Mouse (Mus musculus) MEL (cell line): ENCODE results near the gene Cdh22. TPM values are rescaled to one million over a fixed set of nuclear protein-coding genes. Genes with fewer than 3 reads are reported as not detected.

ENCODE experiments used
- DNase-seq: peaks from one replicate; pipeline ENCODE4 v3.0.0; 2011; ENCODE audit warnings: low read depth, low spot score
- H3K27ac ChIP-seq: 2 replicates; pipeline ENCODE4 v1.5.1; 2012; ENCODE audit warnings: low read depth, mild to moderate bottlenecking, control low read depth, low read length, moderate library complexity; ENCODE audit not compliant: control insufficient read depth
- H3K27me3 ChIP-seq, 2 experiments: fragments of 150-350 bp in 1 of 2; sonication (generic) in 1 of 2; 2 replicates each; pipeline ENCODE4 v1.6.1; 2012; ENCODE audit warnings: low read length in 2 of 2, mild to moderate bottlenecking in 2 of 2, improper control_type of control experiment in 1 of 2, moderate library complexity in 1 of 2; ENCODE audit not compliant: insufficient read depth in 2 of 2, control insufficient read depth in 1 of 2
- H3K36me3 ChIP-seq, 2 experiments: 2 replicates each; pipeline ENCODE4 v1.6.1; 2012 to 2014; ENCODE audit warnings: low read length in 2 of 2, improper control_type of control experiment in 1 of 2, inconsistent platforms in 1 of 2, mild to moderate bottlenecking in 1 of 2; ENCODE audit not compliant: insufficient read depth in 2 of 2, control insufficient read depth in 1 of 2
- H3K4me1 ChIP-seq, 2 experiments: fragments of 150-350 bp in 1 of 2; sonication (generic) in 1 of 2; 2 replicates each; pipeline ENCODE4 v1.6.1; 2012; ENCODE audit warnings: low read length in 2 of 2, improper control_type of control experiment in 1 of 2, mild to moderate bottlenecking in 1 of 2; ENCODE audit not compliant: insufficient read depth in 2 of 2, control insufficient read depth in 1 of 2
- H3K4me3 ChIP-seq, 2 experiments: fragments of 150-350 bp in 1 of 2; sonication (generic) in 1 of 2; 2 replicates each; pipeline ENCODE4 v1.5.1; 2012; ENCODE audit warnings: low read depth in 2 of 2, low read length in 2 of 2, mild to moderate bottlenecking in 2 of 2, moderate library complexity in 2 of 2, control low read depth in 1 of 2, improper control_type of control experiment in 1 of 2; ENCODE audit not compliant: control insufficient read depth in 1 of 2, insufficient read depth in 1 of 2
- H3K79me2 ChIP-seq: 2 replicates; pipeline ENCODE4 v1.6.1; 2012; ENCODE audit warnings: mild to moderate bottlenecking, low read length, moderate library complexity; ENCODE audit not compliant: control insufficient read depth, poor library complexity, insufficient read depth
- H3K9ac ChIP-seq: 2 replicates; pipeline ENCODE4 v1.6.1; 2012; ENCODE audit warnings: low read depth, mild to moderate bottlenecking, control low read depth, low read length, moderate library complexity; ENCODE audit not compliant: control insufficient read depth, poor library complexity, severe bottlenecking
- H3K9me3 ChIP-seq: fragments of 150-350 bp; sonication (generic); replicated peaks from 2 replicates; pipeline ENCODE4 v1.6.1; 2012; ENCODE audit warnings: mild to moderate bottlenecking, low read length, improper control_type of control experiment, moderate library complexity; ENCODE audit not compliant: insufficient read depth
- BHLHE40 ChIP-seq: IDR thresholded peaks from 2 replicates; pipeline ENCODE4 v1.6.1; 2012; ENCODE audit warnings: low read depth, mild to moderate bottlenecking, inconsistent platforms, low read length, improper control_type of control experiment, borderline replicate concordance
- EP300 ChIP-seq, 2 experiments: IDR thresholded peaks; 2 replicates each; pipeline ENCODE4 v1.6.1; 2011; ENCODE audit warnings: improper control_type of control experiment in 2 of 2, low read length in 2 of 2, low read depth in 1 of 2, mild to moderate bottlenecking in 1 of 2
- ETS1 ChIP-seq: IDR thresholded peaks from 2 replicates; pipeline ENCODE4 v1.6.1; 2012; ENCODE audit warnings: low read depth, mild to moderate bottlenecking, inconsistent platforms, low read length, improper control_type of control experiment, moderate library complexity
- GABPA ChIP-seq: IDR thresholded peaks from 2 replicates; pipeline ENCODE4 v1.6.1; 2012; ENCODE audit warnings: low read depth, mild to moderate bottlenecking, inconsistent platforms, low read length, improper control_type of control experiment, moderate library complexity
- GATA1 ChIP-seq: IDR thresholded peaks from 2 replicates; pipeline ENCODE4 v1.6.1; 2011; ENCODE audit warnings: low read depth, low read length, improper control_type of control experiment
- HCFC1 ChIP-seq: IDR thresholded peaks from 2 replicates; pipeline ENCODE4 v1.6.1; 2012; ENCODE audit warnings: low read depth, mild to moderate bottlenecking, inconsistent platforms, low read length, improper control_type of control experiment, moderate library complexity
- MAZ ChIP-seq: IDR thresholded peaks from 2 replicates; pipeline ENCODE4 v1.6.1; 2012; ENCODE audit warnings: low read depth, mild to moderate bottlenecking, inconsistent platforms, low read length, improper control_type of control experiment
- MXI1 ChIP-seq: IDR thresholded peaks from 2 replicates; pipeline ENCODE4 v1.6.1; 2011; ENCODE audit warnings: mild to moderate bottlenecking, low read depth, low read length, improper control_type of control experiment
- MYB ChIP-seq: IDR thresholded peaks from 2 replicates; pipeline ENCODE4 v1.6.1; 2011; ENCODE audit warnings: mild to moderate bottlenecking, low read depth, low read length, improper control_type of control experiment
- MYC ChIP-seq: IDR thresholded peaks from 2 replicates; pipeline ENCODE4 v1.6.1; 2011; ENCODE audit warnings: low read depth, mild to moderate bottlenecking, low read length, improper control_type of control experiment, moderate library complexity
- NELFE ChIP-seq: IDR thresholded peaks from 2 replicates; pipeline ENCODE4 v1.6.1; 2011; ENCODE audit warnings: low read depth, low read length, improper control_type of control experiment
- POLR2A ChIP-seq, 2 experiments: IDR thresholded peaks; 2 replicates each; pipeline ENCODE4 v1.6.1; 2011 to 2012; ENCODE audit warnings: low read length in 2 of 2, mild to moderate bottlenecking in 2 of 2, control low read depth in 1 of 2, improper control_type of control experiment in 1 of 2, low read depth in 1 of 2, moderate library complexity in 1 of 2; ENCODE audit not compliant: control insufficient read depth in 1 of 2, insufficient read depth in 1 of 2, poor library complexity in 1 of 2
- POLR2AphosphoS2 ChIP-seq: IDR thresholded peaks from 2 replicates; pipeline ENCODE4 v1.6.1; 2011; ENCODE audit warnings: low read length, improper control_type of control experiment
- RCOR1 ChIP-seq: IDR thresholded peaks from 2 replicates; pipeline ENCODE4 v1.6.1; 2012; ENCODE audit warnings: low read depth, mild to moderate bottlenecking, inconsistent platforms, low read length, improper control_type of control experiment
- SIN3A ChIP-seq: IDR thresholded peaks from 2 replicates; pipeline ENCODE4 v1.6.1; 2012; ENCODE audit warnings: low read length, improper control_type of control experiment, inconsistent platforms
- TAL1 ChIP-seq: IDR thresholded peaks from 2 replicates; pipeline ENCODE4 v1.6.1; 2012; ENCODE audit warnings: mild to moderate bottlenecking, inconsistent platforms, low read length, moderate library complexity, mixed read lengths
- TCF12 ChIP-seq: IDR thresholded peaks from 2 replicates; pipeline ENCODE4 v1.6.1; 2014; ENCODE audit warnings: low read depth, mild to moderate bottlenecking, inconsistent platforms, low read length, improper control_type of control experiment, moderate library complexity
- USF1 ChIP-seq: IDR thresholded peaks from 2 replicates; pipeline ENCODE4 v1.6.1; 2014; ENCODE audit warnings: low read depth, mild to moderate bottlenecking, inconsistent platforms, low read length, improper control_type of control experiment, moderate library complexity
- ZKSCAN1 ChIP-seq: IDR thresholded peaks from 2 replicates; pipeline ENCODE4 v1.6.1; 2012; ENCODE audit warnings: low read depth, mild to moderate bottlenecking, inconsistent platforms, low read length, improper control_type of control experiment, moderate library complexity
- ZMIZ1 ChIP-seq: IDR thresholded peaks from 2 replicates; pipeline ENCODE4 v1.6.1; 2012; ENCODE audit warnings: low read depth, mild to moderate bottlenecking, inconsistent platforms, low read length, improper control_type of control experiment, moderate library complexity
- polyA plus RNA-seq, 2 experiments: library from polyadenylated mRNA; stranded (reverse) in 1 of 2; unstranded in 1 of 2; fragments of >175 nt in 1 of 2; fragments of >200 nt in 1 of 2; gene quantifications; 2 replicates each; pipeline versions ENCODE4 v1.2.1 to v1.2.4; 2012; ENCODE audit warnings: low replicate concordance in 2 of 2, low read depth in 1 of 2; ENCODE audit not compliant: insufficient read length in 2 of 2, insufficient read depth in 1 of 2, missing spikeins in 1 of 2
- total RNA-seq: library from RNA; depleted of rRNA; stranded (reverse); fragments of 300-350 nt; gene quantifications from 2 replicates; pipeline ENCODE4 v1.2.3, GENCODE M21; 2012

Gene Cdh22
- total and polyA plus RNA-seq, 3 experiments: not detected

GRCm38 (mm10) chr2:165182085-165182976 is 52.3 kb downstream of the Cdh22 start:
- no peaks in the 10 kb centered on the region for H3K9me3 ChIP-seq
- H3K36me3 ChIP-seq: no peaks in the 10 kb centered on the region
- H3K4me1 ChIP-seq: no peaks in the 10 kb centered on the region
- no peak for DNase-seq
- H3K9ac ChIP-seq: no peak overlapping the region
- H3K79me2 ChIP-seq: no peaks in the 10 kb centered on the region
- TF ChIP-seq EP300 (IDR thresholded peaks at IDR 0.05; ENCODE audit: low read depth in 1 of 2, low read length in 2 of 2): no peak
- TF ChIP-seq TAL1: no peak
- no peak for TF ChIP-seq RCOR1
- TF ChIP-seq ETS1: no peak
- H3K27ac ChIP-seq: no peak overlapping the region
- no peaks in the 10 kb centered on the region for H3K27me3 ChIP-seq
- H3K4me3 ChIP-seq: no peak overlapping the region

- H3K9me3 ChIP-seq: no peaks in the 10 kb centered on the region
- no peaks in the 10 kb centered on the region for H3K4me1 ChIP-seq
- no peaks in the 10 kb centered on the region for H3K79me2 ChIP-seq
- no peak overlapping the region for H3K27ac ChIP-seq
- H3K4me3 ChIP-seq: no peak overlapping the region
- no peak overlapping the region for H3K9ac ChIP-seq
- H3K36me3 ChIP-seq: no peaks in the 10 kb centered on the region
- TF ChIP-seq ZKSCAN1: no peak
- no peak for TF ChIP-seq MXI1
- no peak for TF ChIP-seq TCF12
- TF ChIP-seq POLR2A (IDR thresholded peaks at IDR 0.05; ENCODE audit: control insufficient read depth in 1 of 2, insufficient read depth in 1 of 2, low read depth in 1 of 2, low read length in 2 of 2, poor library complexity in 1 of 2): no peak
- TF ChIP-seq HCFC1: no peak
- no peak for TF ChIP-seq ZMIZ1
- TF ChIP-seq MAZ: no peak
- no peak for TF ChIP-seq USF1
- TF ChIP-seq NELFE: no peak
- no peak for TF ChIP-seq GATA1
- TF ChIP-seq TAL1: no peak
- no peak for TF ChIP-seq GABPA
- TF ChIP-seq MYC: no peak
- TF ChIP-seq POLR2AphosphoS2: no peak
- no peak for TF ChIP-seq SIN3A
- no peak for TF ChIP-seq BHLHE40
- no peak for TF ChIP-seq MYB
- TF ChIP-seq RCOR1: no peak
- TF ChIP-seq EP300 (IDR thresholded peaks at IDR 0.05; ENCODE audit: low read depth in 1 of 2, low read length in 2 of 2): no peak
- H3K27me3 ChIP-seq: no peaks in the 10 kb centered on the region
- DNase-seq: no peak
These were observed 55.4 kb downstream of the Cdh22 start for GRCm38 (mm10) chr2:165179231-165179630.
